Mouse (Mus musculus) lung, postnatal 4 days (tissue): Measurements from ENCODE around the gene Plcxd3.

Experiments
- DNase-seq, 2 experiments: peaks; one replicate each; pipeline ENCODE4 v3.0.0; 2021

Plcxd3 gene

GRCm38 (mm10) chr15:4375423-4376220 is at the start of gene Plcxd3:
Plcxd3 (plus strand) TSS chr15:4375491.
- DNase-seq: peak in 1 of 2 experiments; percentile 17

- no peak for DNase-seq
Measured at GRCm38 (mm10) chr15:4331867-4332266, 43.4 kb upstream of the Plcxd3 start.

- no peak for DNase-seq
Measured at GRCm38 (mm10) chr15:4341620-4342019, 33.7 kb upstream of the Plcxd3 start.

GRCm38 (mm10) chr15:4348816-4349553 is 26.3 kb upstream of the Plcxd3 start:
- DNase-seq: no peak

GRCm38 (mm10) chr15:4356397-4356796 is 18.9 kb upstream of the Plcxd3 start:
- no peak for DNase-seq

GRCm38 (mm10) chr15:4357706-4358105 is 17.6 kb upstream of the Plcxd3 start:
- DNase-seq: no peak

GRCm38 (mm10) chr15:4367801-4368200 is 7.5 kb upstream of the Plcxd3 start:
- no peak for DNase-seq

- DNase-seq: no peak
Measured at GRCm38 (mm10) chr15:4374453-4374990, 769 bp upstream of the Plcxd3 start.

- DNase-seq: no peak
Measured at GRCm38 (mm10) chr15:4375031-4375422, 264 bp upstream of the Plcxd3 start.

GRCm38 (mm10) chr15:4376221-4376631 is 935 bp downstream of the Plcxd3 start:
- no peak for DNase-seq

GRCm38 (mm10) chr15:4378766-4379165 is 3.5 kb downstream of the Plcxd3 start:
- no peak for DNase-seq

- DNase-seq: no peak
Measured at GRCm38 (mm10) chr15:4387774-4388173, 12.5 kb downstream of the Plcxd3 start.

- no peak for DNase-seq
Measured at GRCm38 (mm10) chr15:4400096-4400495, 24.8 kb downstream of the Plcxd3 start.

GRCm38 (mm10) chr15:4411333-4411732 is 36.0 kb downstream of the Plcxd3 start:
- no peak for DNase-seq

- DNase-seq: no peak
Measured at GRCm38 (mm10) chr15:4440081-4440480, 64.8 kb downstream of the Plcxd3 start.

GRCm38 (mm10) chr15:4496182-4496581 is 120.9 kb downstream of the Plcxd3 start:
- DNase-seq: no peak

- no peak for DNase-seq
Measured at GRCm38 (mm10) chr15:4496984-4497383, 121.7 kb downstream of the Plcxd3 start.

- no peak for DNase-seq
Measured at GRCm38 (mm10) chr15:4498036-4498435, 122.7 kb downstream of the Plcxd3 start.

GRCm38 (mm10) chr15:4503366-4503765 is 128.1 kb downstream of the Plcxd3 start:
- no peak for DNase-seq

- no peak for DNase-seq
Measured at GRCm38 (mm10) chr15:4503826-4504225, 128.5 kb downstream of the Plcxd3 start.

GRCm38 (mm10) chr15:4514724-4515123 is 139.4 kb downstream of the Plcxd3 start:
- DNase-seq: no peak

- no peak for DNase-seq
Measured at GRCm38 (mm10) chr15:4524598-4524997, 149.3 kb downstream of the Plcxd3 start.

- DNase-seq: no peak
Measured at GRCm38 (mm10) chr15:4533700-4534099, 158.4 kb downstream of the Plcxd3 start.

GRCm38 (mm10) chr15:4559121-4559520 is 183.8 kb downstream of the Plcxd3 start:
- DNase-seq: no peak
